Mouse (Mus musculus): ENCODE data around the gene Olfr134.

GRCm38 (mm10) chr17:38134426-38134825 is 36.8 kb upstream of the Olfr134 start, which contains the start of gene Olfr132:
- TF ChIP-seq CTCF (IDR thresholded peaks at IDR 0.05; ENCODE audit: control insufficient read depth, insufficient read depth, insufficient replicate concordance, low read depth, low read length) (no peak), POLR2A (IDR thresholded peaks at IDR 0.05; ENCODE audit: control insufficient read depth, low read depth, low read length) (no peak)

Data from testis, adult 2 months (tissue).